Mouse (Mus musculus): ENCODE results near the gene Lima1.
"Not testable (repeated sequence)": the region's sequence is repeated elsewhere in the genome, so short reads cannot be mapped to it uniquely, and the experiment has no call there.

Gene Lima1

DNA sequence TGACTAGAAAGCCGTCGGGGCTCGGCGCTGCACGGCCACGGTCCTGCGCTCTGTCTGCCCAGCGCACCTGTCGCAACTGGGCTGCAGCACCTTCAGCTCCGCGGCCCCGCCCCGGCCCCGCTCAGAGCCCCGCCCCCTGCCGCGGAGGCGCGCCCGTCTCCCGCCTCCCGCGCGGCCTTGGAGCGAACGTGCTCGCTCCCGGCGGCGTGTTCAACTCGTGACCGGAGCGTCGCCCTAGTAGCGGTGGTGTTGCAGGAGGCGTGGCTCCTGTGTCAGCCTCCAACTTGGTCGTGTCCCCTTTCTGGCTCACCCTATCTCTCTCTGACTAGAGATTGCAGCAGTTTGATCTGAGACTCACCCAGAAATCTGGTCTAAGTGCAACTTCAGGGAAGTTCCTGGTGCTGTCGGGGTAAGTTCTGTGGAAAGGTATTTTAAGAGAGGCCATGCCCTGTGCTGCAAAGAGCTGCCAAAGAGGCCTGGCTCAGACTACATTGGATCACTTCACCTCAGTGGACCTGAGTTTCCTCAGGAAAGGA is at the start of gene Lima1:
Gene Lima1 (minus strand): TSS at position 123 of the 536 bp plus-strand sequence.
- peak; percentile 91 for DNase-seq

DNA sequence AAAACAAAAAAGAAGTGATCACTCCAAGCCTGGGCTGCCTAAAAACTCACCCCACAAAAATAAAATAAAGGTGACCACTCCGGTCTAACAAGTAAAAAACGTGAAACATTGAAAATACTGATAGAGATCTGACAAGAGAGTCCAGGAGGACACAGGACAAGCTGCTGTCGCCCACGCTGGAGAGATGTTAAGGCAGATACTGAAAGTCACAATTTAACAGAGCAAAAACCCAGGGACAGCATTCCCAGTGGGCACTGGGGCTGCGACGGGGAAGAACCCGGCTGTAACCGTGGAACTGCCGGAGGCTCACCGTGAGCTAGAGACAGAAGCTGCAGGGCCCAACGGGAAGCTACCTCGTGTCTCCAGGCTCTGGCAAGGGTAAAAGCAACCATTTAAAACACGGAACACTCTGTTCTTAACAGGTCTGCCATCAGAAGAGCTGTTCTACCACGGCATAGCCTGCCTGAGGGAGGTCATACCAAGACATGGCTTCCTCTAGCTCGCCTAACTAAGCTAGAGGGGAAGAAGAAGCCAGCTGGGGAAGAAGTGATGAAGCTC is 44.4 kb upstream of the Lima1 start:
- no peak for DNase-seq

DNA sequence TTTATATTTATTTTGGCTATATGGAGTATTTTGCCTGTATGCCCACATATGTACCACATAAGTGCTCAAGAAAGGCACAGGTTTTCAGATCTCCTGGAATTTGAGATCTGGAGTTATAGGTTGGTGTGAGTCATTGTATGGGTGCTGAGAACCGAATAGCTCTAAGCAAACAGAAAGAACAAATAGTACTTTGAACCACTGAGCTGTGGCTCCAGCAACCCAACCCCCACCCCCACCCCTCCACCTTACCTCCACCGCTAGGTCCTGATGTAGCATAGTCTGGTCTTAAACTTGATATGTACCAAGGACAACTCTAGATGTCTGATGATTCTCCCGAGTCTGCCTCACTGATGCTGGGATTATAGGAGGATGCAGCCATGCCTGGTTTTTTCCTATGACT is 42.0 kb upstream of the Lima1 start:
- no peak for DNase-seq

DNA sequence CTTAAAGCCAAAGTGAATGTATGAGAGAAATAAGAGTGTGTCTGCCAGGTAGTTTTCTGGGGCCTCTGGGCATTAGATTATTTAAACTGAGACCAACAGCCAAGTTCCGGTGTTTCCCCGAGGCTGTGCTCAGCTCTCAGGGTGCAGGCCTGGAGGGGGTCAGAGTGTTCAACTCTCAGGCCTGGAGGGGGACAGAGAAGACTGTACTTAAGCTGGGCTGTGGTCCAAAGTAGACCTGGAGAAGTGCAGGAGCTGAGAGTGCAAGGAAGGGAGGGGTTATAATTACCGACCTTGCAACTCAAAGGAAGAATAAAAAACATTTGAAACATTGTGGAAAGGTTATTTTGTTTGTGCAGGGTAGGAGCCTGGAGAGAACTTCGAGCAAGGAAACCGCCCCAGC is 39.4 kb upstream of the Lima1 start:
- no peak for DNase-seq

DNA sequence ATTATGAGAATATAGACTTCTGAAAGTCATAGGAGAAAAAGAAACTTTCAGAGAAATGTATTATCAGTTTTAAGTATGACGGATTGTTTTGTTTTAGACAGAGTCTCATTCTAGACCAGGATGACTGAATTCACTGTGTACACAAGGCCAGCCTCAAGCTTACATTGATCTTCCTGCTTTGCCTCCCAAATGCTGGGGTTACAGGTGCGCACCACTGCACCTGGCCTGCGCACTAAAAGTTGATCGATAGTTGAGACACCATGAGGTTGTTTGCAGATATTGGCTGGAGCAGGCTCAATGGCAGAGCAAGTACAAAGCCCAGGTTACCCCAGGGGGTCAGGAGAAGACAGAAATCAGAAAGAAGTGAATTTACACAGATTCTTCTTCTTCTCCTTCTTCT is 36.5 kb upstream of the Lima1 start:
- DNase-seq: no peak

DNA sequence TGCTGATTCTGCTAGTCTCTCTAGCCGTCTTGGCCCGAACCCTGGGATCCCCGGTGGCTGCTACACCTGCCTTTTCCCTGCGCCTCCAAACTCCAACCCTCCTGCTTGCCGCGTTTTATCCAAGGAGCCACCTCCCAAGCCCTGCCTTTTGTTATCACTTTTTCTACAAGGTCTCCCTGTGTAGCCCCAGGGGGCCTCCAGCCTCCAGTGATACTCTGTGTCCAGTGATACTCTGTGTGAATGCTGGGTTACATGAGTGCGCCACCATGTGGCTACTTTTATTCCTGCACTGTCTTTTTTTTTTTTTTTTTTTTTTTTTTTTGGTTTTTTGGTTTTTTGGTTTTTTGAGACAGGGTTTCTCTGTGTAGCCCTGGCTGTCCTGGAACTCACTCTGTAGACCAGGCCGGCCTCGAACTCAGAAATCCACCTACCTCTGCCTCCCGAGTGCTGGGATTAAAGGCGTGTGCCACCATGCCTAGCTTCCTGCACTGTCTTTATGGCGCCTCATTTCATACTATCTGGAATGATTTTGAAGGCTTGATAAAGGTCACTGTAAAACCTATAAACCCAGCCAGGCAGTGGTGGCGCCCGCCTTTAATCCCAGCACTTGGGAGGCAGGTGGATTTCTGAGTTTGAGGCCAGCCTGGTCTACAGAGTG is 34.2 kb upstream of the Lima1 start:
- peak; percentile 20 for DNase-seq

DNA sequence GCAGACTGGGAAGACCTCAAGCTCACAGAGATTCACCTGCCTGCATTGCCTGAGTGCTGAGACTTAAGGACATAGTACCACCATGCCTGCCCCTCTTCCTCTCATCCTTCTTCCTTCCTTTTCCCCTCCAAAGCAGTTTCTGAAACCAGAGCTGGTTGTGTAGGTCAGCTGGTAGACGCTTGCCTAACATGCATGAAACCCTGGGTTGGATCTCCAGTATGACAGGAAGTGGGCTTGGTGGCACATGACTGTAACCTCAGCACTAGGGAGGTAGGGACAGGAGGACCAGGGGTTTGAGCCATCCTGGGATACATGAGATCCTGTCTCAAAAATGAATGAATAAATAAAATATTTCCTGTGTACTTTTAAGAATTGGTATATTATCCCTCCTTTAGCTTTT is 32.3 kb upstream of the Lima1 start:
- no peak for DNase-seq

DNA sequence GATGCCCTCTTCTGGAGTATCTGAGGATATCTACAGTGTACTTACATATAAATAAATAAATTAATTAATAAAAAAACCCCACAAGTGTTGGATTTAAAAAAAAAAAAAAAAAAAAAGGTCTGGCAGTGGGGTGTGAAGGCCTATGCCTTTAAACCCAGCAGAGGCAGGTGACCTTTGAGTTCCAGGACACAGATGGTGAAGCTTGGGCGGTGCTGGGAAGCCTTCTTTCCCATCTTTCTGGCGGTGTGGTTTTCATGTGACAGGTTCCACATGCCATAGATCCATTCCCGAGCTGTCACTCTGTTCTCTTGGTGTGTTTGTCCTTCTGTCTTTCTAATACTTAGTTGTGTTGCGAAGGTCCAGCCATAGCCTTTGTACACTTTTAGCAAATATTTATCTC is 31.8 kb upstream of the Lima1 start:
- no peak for DNase-seq

DNA sequence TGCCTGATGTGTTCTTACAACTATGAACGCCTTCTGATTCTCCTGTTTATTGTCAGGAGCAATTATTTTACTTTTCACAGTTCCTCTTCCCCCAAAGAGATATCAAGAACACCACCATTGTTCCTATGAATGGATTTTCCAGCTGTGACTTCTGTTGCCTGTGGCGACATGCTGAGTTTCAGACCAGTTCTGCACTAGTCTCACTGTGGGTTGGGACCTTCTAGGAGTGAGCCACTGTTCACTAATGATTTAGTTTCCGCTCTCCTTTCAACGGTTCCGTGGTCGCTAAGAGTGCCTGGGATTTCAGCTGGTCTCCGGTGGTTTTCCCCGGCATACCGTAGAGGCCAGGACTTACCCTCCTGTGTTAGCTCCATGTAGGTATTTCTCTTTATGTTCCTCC is 29.6 kb upstream of the Lima1 start:
- no peak for DNase-seq

DNA sequence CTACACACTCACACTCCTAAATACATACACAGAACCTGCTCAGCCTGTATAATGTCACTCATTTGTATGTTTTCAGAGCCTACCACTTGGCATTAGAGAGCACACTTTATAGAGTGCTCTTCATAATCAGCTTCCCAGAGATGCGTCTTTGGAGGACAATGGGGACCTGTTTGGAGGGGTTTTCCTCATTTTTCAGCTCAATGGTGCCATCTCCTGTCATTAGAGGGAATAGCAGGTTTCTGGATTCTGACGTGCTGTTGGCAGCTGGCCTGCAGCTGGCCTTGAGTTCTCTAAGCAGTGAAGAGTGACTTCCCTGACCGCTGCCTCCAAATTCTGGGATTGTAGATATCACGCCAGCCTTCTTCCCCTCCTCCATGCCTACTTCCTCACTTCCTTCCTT is 29.1 kb upstream of the Lima1 start:
- DNase-seq: peak; percentile 86

DNA sequence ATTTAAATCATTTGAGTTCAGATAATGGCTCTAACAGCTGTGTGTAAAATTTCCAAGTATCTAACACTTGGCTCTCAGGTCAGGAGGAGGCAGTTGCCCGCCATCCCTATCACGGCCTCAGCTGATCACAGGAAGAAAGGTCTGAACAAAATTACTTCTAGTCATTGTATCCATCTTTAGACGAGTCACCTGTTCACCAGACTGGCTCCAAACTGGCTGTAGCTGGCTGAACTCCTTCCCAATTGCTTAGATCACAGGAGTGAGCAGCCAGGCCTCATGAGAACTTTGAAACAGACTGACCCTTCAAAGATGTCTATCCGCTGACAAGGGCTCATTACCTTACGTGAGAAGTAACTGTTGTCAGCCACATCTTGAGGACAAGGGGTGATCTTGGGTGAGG is 28.0 kb upstream of the Lima1 start:
- no peak for DNase-seq

DNA sequence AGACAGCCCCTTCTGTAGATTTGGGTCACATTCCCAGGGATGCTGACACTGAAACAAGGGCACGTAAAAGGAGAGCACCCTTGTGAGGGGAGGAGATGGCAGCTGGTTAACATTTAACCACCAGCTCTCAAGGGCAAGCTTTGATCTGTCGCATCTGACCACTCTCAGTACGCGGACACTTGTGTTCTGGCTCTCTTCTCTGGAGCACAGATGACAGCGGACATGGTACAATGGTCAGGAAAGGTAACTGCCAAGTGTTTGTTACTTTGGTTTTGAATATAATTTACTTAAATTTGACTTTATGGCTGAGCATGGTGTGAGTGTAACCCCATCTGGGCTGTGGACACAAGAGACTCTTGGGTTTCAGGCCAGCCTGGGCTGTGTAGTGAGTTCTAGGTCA is 27.5 kb upstream of the Lima1 start:
- DNase-seq: no peak

DNA sequence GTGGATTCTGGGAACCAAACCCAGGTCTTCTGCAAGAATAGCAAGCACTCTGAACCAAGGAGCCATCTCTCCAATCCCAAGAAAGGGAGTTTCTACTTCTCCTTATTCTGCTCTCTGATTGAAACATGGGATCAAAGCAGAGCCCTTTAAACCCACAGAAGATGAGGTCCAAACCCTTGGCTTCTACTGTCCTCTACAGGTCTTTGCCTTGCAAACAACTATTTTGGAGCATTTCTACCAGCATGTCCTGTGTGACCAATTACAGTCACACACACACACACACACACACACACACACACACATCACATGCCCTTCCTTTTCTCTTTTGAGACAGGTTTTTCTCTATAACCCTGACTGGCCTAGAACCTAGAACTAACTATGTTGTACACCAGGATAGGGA is 21.4 kb upstream of the Lima1 start:
- no peak for DNase-seq

DNA sequence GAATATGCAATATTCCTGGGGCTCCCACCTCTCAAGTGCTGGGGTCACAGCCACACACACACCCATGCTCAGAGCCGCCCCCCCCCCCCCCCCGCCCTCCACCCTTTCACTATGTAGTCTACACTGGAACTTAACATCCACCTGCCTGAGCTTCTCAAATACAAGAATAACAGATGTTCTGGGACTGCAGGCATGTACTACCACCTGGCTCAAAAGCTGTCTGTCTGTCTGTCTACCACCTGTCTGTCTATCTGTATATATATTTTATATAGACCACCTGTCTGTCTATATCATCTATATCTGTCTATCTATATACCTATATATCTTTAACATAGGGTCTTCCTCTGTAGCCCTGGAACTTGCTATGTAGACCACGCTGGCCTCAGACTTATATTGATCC is 16.1 kb upstream of the Lima1 start:
- DNase-seq: no peak

DNA sequence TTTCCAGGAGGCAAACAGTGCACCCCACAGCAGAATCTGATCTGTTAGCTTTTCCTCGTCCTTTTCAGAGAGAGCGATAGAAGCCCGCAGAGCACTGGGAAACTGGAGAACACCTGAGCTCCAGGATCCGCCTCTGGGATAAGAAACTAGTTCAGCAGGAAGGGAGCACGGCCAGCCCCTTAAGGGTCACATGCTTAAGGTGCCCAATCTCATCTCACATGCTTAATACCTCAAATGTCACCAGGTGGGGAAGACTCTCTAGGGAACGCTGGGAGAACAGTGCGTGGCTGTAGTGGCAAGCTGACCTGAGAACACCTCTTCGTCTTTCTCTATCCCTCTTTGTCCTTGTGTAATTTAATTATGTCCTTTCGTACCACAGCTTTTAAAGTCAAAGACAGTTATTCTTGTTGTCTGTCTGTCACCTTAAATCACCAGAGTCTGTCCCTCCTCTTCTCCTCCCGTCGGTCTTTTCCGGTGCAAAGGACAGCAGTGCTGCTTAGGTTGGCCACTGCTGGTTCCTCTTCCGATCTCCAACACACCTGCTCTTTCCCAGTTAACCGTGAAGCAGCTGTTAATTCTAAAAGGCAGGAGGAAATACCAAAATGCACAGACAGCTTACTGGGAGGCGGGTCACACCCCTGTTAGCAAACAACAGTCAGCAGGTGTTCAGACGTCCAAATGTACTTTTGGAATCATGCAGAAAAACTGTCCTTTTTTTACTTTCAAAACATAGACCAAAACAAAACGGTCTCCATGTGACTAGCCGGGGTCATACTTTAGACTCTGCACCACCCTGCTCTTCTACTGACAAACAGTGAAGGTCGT is 15.4 kb upstream of the Lima1 start:
- DNase-seq: peak; percentile 63

DNA sequence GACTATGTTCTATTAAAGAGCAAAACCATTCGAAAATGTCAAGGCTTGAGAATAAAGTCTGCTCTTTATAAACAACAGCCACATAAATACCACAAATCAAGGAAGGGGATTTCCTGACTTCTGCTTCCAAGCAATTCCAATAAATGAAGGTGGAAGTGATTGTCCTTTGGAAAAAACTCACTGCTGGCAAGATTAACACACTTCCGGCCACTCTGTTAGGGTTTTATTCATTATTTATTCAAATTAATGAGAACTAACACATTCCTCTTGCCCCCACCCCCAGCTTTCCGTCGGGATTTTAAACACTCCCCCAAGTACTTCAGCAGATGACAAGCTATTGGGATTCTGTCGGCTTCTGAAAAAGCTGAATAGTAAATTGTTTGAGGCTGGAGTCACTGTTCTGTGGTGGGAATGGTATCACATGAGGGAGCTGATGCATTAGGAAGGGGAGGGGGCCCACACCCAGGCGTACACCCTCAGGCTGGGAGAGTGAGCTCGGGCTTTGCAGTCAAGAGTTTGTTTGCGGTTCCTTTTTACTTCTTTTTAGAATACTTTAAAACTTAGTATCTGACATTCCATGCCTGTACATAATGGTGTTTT is 14.1 kb upstream of the Lima1 start:
- DNase-seq: peak; percentile 38

DNA sequence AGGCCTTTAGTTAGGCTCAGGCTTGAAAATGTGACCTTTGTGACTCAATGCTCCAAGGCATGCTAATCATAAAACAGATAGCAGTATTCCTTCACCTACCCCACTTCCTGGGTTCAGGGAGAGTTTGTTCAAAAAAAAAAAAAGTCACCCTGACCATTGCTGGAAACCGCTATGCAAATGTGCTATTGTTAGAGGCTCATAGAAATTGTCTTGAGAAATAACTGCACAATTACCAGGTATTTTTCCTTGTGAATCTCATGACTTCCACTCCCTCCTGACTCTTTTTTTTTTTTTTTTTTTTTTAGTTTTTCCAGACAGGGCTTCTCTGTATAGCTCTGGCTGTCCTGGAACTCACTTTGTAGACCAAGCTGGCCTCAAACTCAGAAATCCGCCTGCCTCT is 11.9 kb upstream of the Lima1 start:
- DNase-seq: not testable (repeated sequence)

DNA sequence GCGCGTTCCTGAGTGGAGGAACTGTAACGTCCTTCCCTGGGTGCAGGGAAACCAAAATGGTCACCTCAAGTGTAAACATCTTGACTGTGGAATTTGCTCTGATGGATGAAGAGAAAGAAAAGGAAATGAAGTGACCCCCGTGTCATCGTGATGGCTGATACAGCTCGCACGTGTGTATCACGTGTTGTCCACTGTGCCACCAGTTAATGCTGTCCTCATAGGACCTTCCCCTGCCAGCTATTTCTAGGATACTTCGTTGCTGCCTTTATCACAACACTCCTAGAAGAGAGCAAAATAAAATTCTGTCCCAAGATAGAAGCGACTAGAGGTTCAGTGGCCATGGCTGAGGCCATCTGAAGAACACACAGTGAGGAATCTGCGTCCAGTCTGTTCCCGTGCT is 8.8 kb upstream of the Lima1 start:
- DNase-seq: no peak

DNA sequence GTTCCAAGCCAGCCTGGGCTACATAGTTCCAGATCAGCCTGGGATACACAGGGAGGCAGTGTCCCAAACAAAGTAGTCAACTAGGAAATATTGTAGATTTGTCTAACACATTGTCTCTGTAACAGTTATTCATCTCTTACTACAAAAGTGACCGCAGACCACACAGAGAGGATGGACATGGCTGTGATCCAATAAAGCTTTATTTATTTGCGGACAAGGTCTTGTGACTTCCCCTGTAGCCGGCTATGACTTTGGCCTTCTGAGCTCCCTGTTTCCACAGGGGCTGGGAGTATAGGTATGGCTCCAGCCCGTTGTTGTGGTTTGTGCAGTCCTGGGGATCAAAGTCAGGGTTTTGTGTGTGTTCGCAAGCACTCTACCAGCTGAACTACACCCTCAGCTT is 3.3 kb upstream of the Lima1 start:
- peak; percentile 36 for DNase-seq

DNA sequence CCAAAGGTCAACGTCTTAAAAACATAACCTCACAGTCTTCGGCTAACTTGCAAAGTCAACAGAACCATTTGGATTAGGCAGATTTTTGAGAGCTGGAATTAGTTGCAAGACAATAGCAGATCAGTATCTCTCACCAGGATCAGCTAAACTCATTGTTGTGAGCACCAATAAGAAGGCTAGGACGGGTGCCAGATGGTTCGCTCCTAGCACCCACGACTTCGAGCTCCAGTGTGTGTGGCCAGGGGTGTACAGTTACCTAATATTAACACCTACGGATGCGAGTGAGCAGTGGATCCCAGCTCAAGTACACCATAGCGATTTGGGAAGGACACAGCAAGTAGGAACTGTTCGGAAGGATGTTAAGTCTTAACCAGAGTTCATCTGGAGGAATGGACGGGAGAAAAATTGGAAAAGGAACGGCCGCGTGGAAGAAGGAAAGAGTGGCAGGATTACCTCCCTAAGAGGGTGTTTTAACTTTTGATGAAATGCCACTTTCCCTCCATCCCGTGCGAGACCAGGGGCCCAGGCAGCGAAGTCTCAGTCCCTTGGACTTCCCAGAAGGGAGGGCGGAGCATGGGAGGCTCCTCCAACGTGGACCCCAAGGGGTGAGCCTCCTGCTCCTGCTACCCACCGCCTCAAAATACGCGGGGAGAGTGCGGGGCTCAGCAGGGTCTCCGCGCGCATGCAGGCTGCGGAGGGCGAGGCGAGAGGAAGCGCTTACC is 483 bp downstream of the Lima1 start:
- DNase-seq: peak; percentile 49

DNA sequence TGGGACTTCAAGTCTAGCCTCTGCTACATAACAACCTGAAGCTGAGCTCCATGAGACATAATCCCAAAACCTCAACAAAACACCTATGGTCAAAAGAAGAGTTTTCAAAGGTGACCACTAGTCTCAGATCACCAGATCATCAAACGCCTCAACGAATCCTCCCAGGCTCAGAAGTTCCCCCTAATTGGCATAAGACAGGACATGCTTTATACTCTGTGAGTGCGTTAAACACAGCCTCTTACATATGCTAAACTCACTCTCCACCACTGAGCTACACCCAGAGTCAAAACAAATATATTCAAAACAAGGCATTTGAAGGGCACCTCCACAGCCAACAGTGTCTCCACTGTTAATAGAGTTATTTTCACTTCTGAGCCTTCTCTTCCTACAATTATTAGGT is 2.7 kb downstream of the Lima1 start:
- no peak for DNase-seq

DNA sequence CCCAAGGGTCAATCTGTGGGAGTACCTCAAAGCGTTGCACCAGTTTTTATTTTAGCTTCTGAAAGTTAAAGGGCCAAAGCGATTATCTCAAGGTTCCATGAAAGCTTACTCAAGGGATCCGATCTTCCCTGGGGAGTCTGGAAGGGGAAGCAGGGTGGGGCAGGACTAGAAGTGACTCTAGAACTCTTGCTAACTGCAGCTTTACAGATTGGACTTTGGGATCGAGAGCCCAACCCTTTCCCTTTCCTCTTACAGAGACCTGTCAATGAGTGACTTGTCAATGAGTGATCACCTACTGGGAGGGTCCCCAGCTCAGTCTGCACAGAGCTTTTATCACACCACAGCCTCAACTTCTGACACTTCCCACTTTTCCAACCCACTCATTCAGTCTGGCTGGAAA is 7.6 kb downstream of the Lima1 start:
- DNase-seq: peak; percentile 29
